Mouse (Mus musculus): ENCODE measurements at regions not wholly inside any gene's neighbourhood (a gene's known extent, or its start where the extent isn't known, plus 50 kb on each side); places are given as distances from the start of the nearest gene placed in this dataset.

- no peak overlapping the region for H3K4me2 ChIP-seq (ENCODE audit: low read depth, low read length)
- no peak overlapping the region for H3K9ac ChIP-seq (replicated peaks; ENCODE audit: low read length)
- H3K4me3 ChIP-seq (ENCODE audit: low read length): no peak overlapping the region
- no peaks in the 10 kb centered on the region for H3K36me3 ChIP-seq (ENCODE audit: insufficient read depth, low read length)
- TF ChIP-seq CTCF (IDR thresholded peaks at IDR 0.05; ENCODE audit: low read depth): no peak
- DNase-seq (ENCODE audit: low spot score): peak; percentile 25
- H3K27ac ChIP-seq: no peak overlapping the region
- WGBS: 66% methylated on average over 4 of the region's 4 CpGs
- no peaks in the 10 kb centered on the region for H3K27me3 ChIP-seq (ENCODE audit: insufficient read depth, low read length)
- ATAC-seq: no peak
- H3K4me1 ChIP-seq (ENCODE audit: insufficient read depth, low read length): no peaks in the 10 kb centered on the region
- no peaks in the 10 kb centered on the region for H3K9me3 ChIP-seq (ENCODE audit: low read length)
These were observed 779.6 kb upstream of the Nudt12 start for GRCm38 (mm10) chr17:59792780-59793179.

- no peaks in the 10 kb centered on the region for H3K36me3 ChIP-seq (ENCODE audit: insufficient read depth, low read length)
- WGBS: 71% methylated on average over 3 of the region's 3 CpGs
- ATAC-seq (no peak), DNase-seq (ENCODE audit: low spot score) (no peak)
- H3K27ac ChIP-seq: no peak overlapping the region
- no peaks in the 10 kb centered on the region for H3K27me3 ChIP-seq (ENCODE audit: insufficient read depth, low read length)
- no peak overlapping the region for H3K4me3 ChIP-seq (ENCODE audit: low read length)
- H3K9me3 ChIP-seq (ENCODE audit: low read length): no peaks in the 10 kb centered on the region
- TF ChIP-seq CTCF (IDR thresholded peaks at IDR 0.05; ENCODE audit: low read depth): no peak
- H3K4me1 ChIP-seq (ENCODE audit: insufficient read depth, low read length): no peaks in the 10 kb centered on the region
- no peak overlapping the region for H3K4me2 ChIP-seq (ENCODE audit: low read depth, low read length)
- H3K9ac ChIP-seq (replicated peaks; ENCODE audit: low read length): no peak overlapping the region
These were observed 760.9 kb upstream of the Nudt12 start for GRCm38 (mm10) chr17:59774075-59774474.

- Histone ChIP-seq H3K4me2 (ENCODE audit: low read depth, low read length) (no peak overlapping the region), H3K4me1 (ENCODE audit: insufficient read depth, low read length) (no peaks in the 10 kb centered on the region), H3K27ac (no peak overlapping the region), H3K27me3 (ENCODE audit: insufficient read depth, low read length) (no peaks in the 10 kb centered on the region), H3K9ac (replicated peaks; ENCODE audit: low read length) (no peak overlapping the region), H3K9me3 (ENCODE audit: low read length) (no peaks in the 10 kb centered on the region), H3K36me3 (ENCODE audit: insufficient read depth, low read length) (no peaks in the 10 kb centered on the region), H3K4me3 (ENCODE audit: low read length) (no peak overlapping the region)
- DNase-seq (ENCODE audit: low spot score) (no peak), ATAC-seq (no peak)
- WGBS: 95% methylated on average over 7 of the region's 7 CpGs
- TF ChIP-seq CTCF (IDR thresholded peaks at IDR 0.05; ENCODE audit: low read depth): no peak
These were observed 753.4 kb upstream of the Nudt12 start for GRCm38 (mm10) chr17:59766580-59766979.

GRCm38 (mm10) chr17:59764486-59764885 is 751.3 kb upstream of the Nudt12 start:
- no peaks in the 10 kb centered on the region for H3K9me3 ChIP-seq (ENCODE audit: low read length)
- no peaks in the 10 kb centered on the region for H3K4me1 ChIP-seq (ENCODE audit: insufficient read depth, low read length)
- no peak overlapping the region for H3K4me2 ChIP-seq (ENCODE audit: low read depth, low read length)
- H3K27ac ChIP-seq: no peak overlapping the region
- TF ChIP-seq CTCF (IDR thresholded peaks at IDR 0.05; ENCODE audit: low read depth): peak; percentile 52
- H3K9ac ChIP-seq (replicated peaks; ENCODE audit: low read length): no peak overlapping the region
- no peaks in the 10 kb centered on the region for H3K36me3 ChIP-seq (ENCODE audit: insufficient read depth, low read length)
- H3K4me3 ChIP-seq (ENCODE audit: low read length): no peak overlapping the region
- H3K27me3 ChIP-seq (ENCODE audit: insufficient read depth, low read length): no peaks in the 10 kb centered on the region
- WGBS: 53% methylated on average over 2 of the region's 2 CpGs
- ATAC-seq (no peak), DNase-seq (ENCODE audit: low spot score) (peak; percentile 66)

- no peak overlapping the region for H3K4me2 ChIP-seq (ENCODE audit: low read depth, low read length)
- no peak overlapping the region for H3K27ac ChIP-seq
- 38% methylated on average over 4 of the region's 4 CpGs for WGBS
- H3K9ac ChIP-seq (replicated peaks; ENCODE audit: low read length): no peak overlapping the region
- DNase-seq (ENCODE audit: low spot score) (peak; percentile 14), ATAC-seq (no peak)
- H3K4me3 ChIP-seq (ENCODE audit: low read length): no peak overlapping the region
- no peaks in the 10 kb centered on the region for H3K27me3 ChIP-seq (ENCODE audit: insufficient read depth, low read length)
- H3K9me3 ChIP-seq (ENCODE audit: low read length): no peaks in the 10 kb centered on the region
- H3K4me1 ChIP-seq (ENCODE audit: insufficient read depth, low read length): no peaks in the 10 kb centered on the region
- no peaks in the 10 kb centered on the region for H3K36me3 ChIP-seq (ENCODE audit: insufficient read depth, low read length)
- no peak for TF ChIP-seq CTCF (IDR thresholded peaks at IDR 0.05; ENCODE audit: low read depth)
These were observed 748.9 kb upstream of the Nudt12 start for GRCm38 (mm10) chr17:59762068-59762467.

GRCm38 (mm10) chr17:59760889-59761288 is 747.7 kb upstream of the Nudt12 start:
- 87% methylated on average over 5 of the region's 5 CpGs for WGBS
- H3K4me1 ChIP-seq (ENCODE audit: insufficient read depth, low read length): no peaks in the 10 kb centered on the region
- no peak for DNase-seq (ENCODE audit: low spot score)
- H3K4me3 ChIP-seq (ENCODE audit: low read length): no peak overlapping the region
- H3K9ac ChIP-seq (replicated peaks; ENCODE audit: low read length): no peak overlapping the region
- no peaks in the 10 kb centered on the region for H3K36me3 ChIP-seq (ENCODE audit: insufficient read depth, low read length)
- H3K9me3 ChIP-seq (ENCODE audit: low read length): no peaks in the 10 kb centered on the region
- TF ChIP-seq CTCF (IDR thresholded peaks at IDR 0.05; ENCODE audit: low read depth): no peak
- no peaks in the 10 kb centered on the region for H3K27me3 ChIP-seq (ENCODE audit: insufficient read depth, low read length)
- no peak overlapping the region for H3K4me2 ChIP-seq (ENCODE audit: low read depth, low read length)
- no peak for ATAC-seq
- no peak overlapping the region for H3K27ac ChIP-seq

GRCm38 (mm10) chr17:59746106-59746505 is 732.9 kb upstream of the Nudt12 start:
- Histone ChIP-seq H3K4me1 (ENCODE audit: insufficient read depth, low read length) (no peaks in the 10 kb centered on the region), H3K9me3 (ENCODE audit: low read length) (no peaks in the 10 kb centered on the region), H3K36me3 (ENCODE audit: insufficient read depth, low read length) (no peaks in the 10 kb centered on the region), H3K4me2 (ENCODE audit: low read depth, low read length) (no peak overlapping the region), H3K9ac (replicated peaks; ENCODE audit: low read length) (no peak overlapping the region), H3K27me3 (ENCODE audit: insufficient read depth, low read length) (no peaks in the 10 kb centered on the region), H3K27ac (no peak overlapping the region), H3K4me3 (ENCODE audit: low read length) (no peak overlapping the region)
- ATAC-seq (no peak), DNase-seq (ENCODE audit: low spot score) (no peak)
- no peak for TF ChIP-seq CTCF (IDR thresholded peaks at IDR 0.05; ENCODE audit: low read depth)
- WGBS: 86% methylated on average over 1 of the region's 1 CpGs

All from hindbrain, postnatal 0 days (tissue).